Comparison of ENCODE assay signal across 8 mouse cellular contexts in the genomic region with DNA sequence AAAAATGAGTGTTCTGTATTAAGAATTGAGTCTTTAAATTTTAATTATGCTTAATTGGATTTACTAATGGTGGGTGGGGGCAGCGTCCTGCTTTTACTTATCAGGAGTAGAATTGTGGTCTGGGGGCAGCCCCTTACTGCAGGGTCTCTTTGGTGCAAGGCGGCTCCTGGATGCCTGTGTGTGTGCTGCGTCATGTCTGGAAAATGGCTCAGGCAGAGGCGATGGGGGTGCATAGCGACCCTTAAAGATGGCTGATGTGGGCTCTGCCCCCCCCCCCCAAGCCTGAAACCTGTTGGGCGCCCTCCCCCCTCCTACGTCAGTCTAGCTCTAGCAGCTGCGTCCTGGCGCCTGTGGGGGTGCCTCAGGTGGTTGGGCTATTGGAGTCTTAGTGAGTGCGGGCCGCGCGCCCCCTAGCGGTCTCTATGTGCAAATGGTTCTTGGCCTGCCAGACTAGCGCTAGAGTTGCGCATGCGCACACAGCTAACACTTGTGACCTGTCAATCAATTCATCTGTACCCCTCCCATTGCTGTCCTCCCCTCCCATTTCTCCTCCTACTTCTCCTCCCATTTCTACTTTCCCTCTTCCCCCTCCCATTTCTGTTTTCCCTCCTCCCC. TPM values are rescaled to one million over a fixed set of nuclear protein-coding genes. Genes with fewer than 3 reads are reported as not detected.
A peak's percentile ranks its signal among the peaks of the same experiment; 100 is the strongest.
DNase-seq lines count a peak whose midpoint lies in the region; ATAC-seq lines count a peak whose summit lies in the region.

No protein-coding gene starts in this region.

- 37% methylated on average over 14 of the region's 17 CpGs for WGBS in heart, embryonic 13.5 days

- peak overlapping the region; percentile 60 for H3K4me3 ChIP-seq in heart, embryonic 13.5 days

- peak overlapping the region; percentile 67 for H3K4me2 ChIP-seq in heart, embryonic 13.5 days

- 0 out of 2 replicates have a peak overlapping the region, but pooled peaks have one; percentile 86 for H3K9ac ChIP-seq in heart, embryonic 13.5 days

- H3K9me3 ChIP-seq in heart, embryonic 13.5 days = peaks cover 52% of the 10 kb centered on the region

- H3K27ac ChIP-seq in heart, embryonic 13.5 days (replicated peaks) = no peak overlapping the region

- 0 out of 2 replicates have a peak, but pooled peaks cover 4% of the 10 kb centered on the region for H3K27me3 ChIP-seq in heart, embryonic 13.5 days (replicated peaks)

- peak; percentile 51; the same call in 1 of the 2 replicates for ATAC-seq in heart, embryonic 13.5 days (ENCODE audit: extremely low read depth, insufficient number of reproducible peaks, low FRiP score, low TSS enrichment)

- H3K36me3 ChIP-seq in heart, embryonic 13.5 days = peaks cover 38% of the 10 kb centered on the region

- H3K4me1 ChIP-seq in heart, embryonic 13.5 days = no peaks in the 10 kb centered on the region; the same call in 1 of the 2 replicates

- peak; percentile 96 for DNase-seq in ES-CJ7 (ENCODE audit: low read depth, low spot score)
- peak; percentile 82 for DNase-seq in adrenal gland, postnatal 10 days
- peak; percentile 63 for DNase-seq in embryo, embryonic 11.5 days (ENCODE audit: low read depth, low spot score)
- DNase-seq in left cerebral cortex, adult 9 months (ENCODE audit: low spot score in 2 of 2) = peak; percentile 90 to 91
- peak; percentile 65 to 80 for DNase-seq in lung, postnatal 4 days
- DNase-seq in right cerebral cortex, postnatal 25 days = peak; percentile 84
- DNase-seq in adipocyte (ENCODE audit: low spot score) = no peak

RNA-seq across cellular contexts. Expression of gene Rtl1, which starts 57.4 kb away (rescaled TPM):
- 1 to 10 TPM; 4.4 to 4.5 TPM for total RNA-seq in adrenal gland, postnatal 10 days (2021)
- polyA plus RNA-seq in heart, embryonic 13.5 days (2015; fragmentation: Nextera tagmentation; extraction: Ambion mirVana) = 0.47 and 0.52 TPM in 2 replicates
